Mouse (Mus musculus) heart, embryonic 12.5 days (tissue): ENCODE results near the gene Ppard. TPM values are rescaled to one million over a fixed set of nuclear protein-coding genes. Genes with fewer than 3 reads are reported as not detected.
A peak's percentile ranks its signal among the peaks of the same experiment; 100 is the strongest.

Source experiments
- ATAC-seq: fragments of 200-750 bp; cut with Nextera tagmentation; 2 replicates; pipeline ENCODE4 v1.8.0; 2017; ENCODE audit warnings: moderate TSS enrichment, moderate library complexity; ENCODE audit not compliant: insufficient number of reproducible peaks, low FRiP score
- H3K27ac ChIP-seq: fragments of 300-500 bp; sonication (generic); 2 replicates; pipeline ENCODE4 v1.5.1; 2016; ENCODE audit warnings: mild to moderate bottlenecking, moderate library complexity; ENCODE audit not compliant: poor library complexity, severe bottlenecking
- H3K27me3 ChIP-seq: fragments of 300-500 bp; sonication (generic); replicated peaks from 2 replicates; pipeline ENCODE4 v1.6.1; 2016; ENCODE audit warnings: mild to moderate bottlenecking, moderate library complexity
- H3K36me3 ChIP-seq: fragments of 300-500 bp; sonication (generic); 2 replicates; pipeline ENCODE4 v1.6.1; 2016; ENCODE audit warnings: mild to moderate bottlenecking, moderate library complexity
- H3K4me1 ChIP-seq: fragments of 300-500 bp; sonication (generic); replicated peaks from 2 replicates; pipeline ENCODE4 v1.6.1; 2016; ENCODE audit warnings: mild to moderate bottlenecking
- H3K4me2 ChIP-seq: fragments of 300-500 bp; sonication (generic); 2 replicates; pipeline ENCODE4 v1.6.1; 2016; ENCODE audit warnings: mild to moderate bottlenecking, moderate library complexity
- H3K4me3 ChIP-seq: fragments of 300-500 bp; sonication (generic); 2 replicates; pipeline ENCODE4 v1.5.1; 2016; ENCODE audit warnings: mild to moderate bottlenecking
- H3K9ac ChIP-seq: fragments of 300-500 bp; sonication (generic); 2 replicates; pipeline ENCODE4 v1.6.1; 2016; ENCODE audit warnings: mild to moderate bottlenecking, moderate library complexity
- H3K9me3 ChIP-seq: fragments of 300-500 bp; sonication (generic); replicated peaks from 2 replicates; pipeline ENCODE4 v1.6.1; 2016; ENCODE audit warnings: mild to moderate bottlenecking, moderate library complexity
- WGBS: fragments of 180-500 bp; shearing (Covaris S2); methylation state at CpG from one replicate; pipeline ENCODE4 v1.1.7; 2016; 5-methylcytosine and 5-hydroxymethylcytosine counted together
- polyA plus RNA-seq: library from polyadenylated mRNA; unstranded; fragments of >200 nt; fragmentation: Nextera tagmentation; extraction: Ambion mirVana; gene quantifications from 2 replicates; pipeline ENCODE4 v1.2.1, GENCODE M21; 2016

Gene Ppard
- polyA plus RNA-seq, 1 experiment from 2014 or later: 1.4 TPM

- H3K36me3 ChIP-seq: peaks cover 9% of the 10 kb centered on the region; the same call in 1 of the 2 replicates
- peak; percentile 61 for ATAC-seq
- peaks cover 50% of the 10 kb centered on the region for H3K4me1 ChIP-seq
- peaks cover 5% of the 10 kb centered on the region; the same call in 1 of the 2 replicates for H3K9me3 ChIP-seq
- H3K27ac ChIP-seq: peak overlapping the region; percentile 73
- H3K4me3 ChIP-seq: no peak overlapping the region
- no peaks in the 10 kb centered on the region for H3K27me3 ChIP-seq
- 44% methylated on average over 13 of the region's 13 CpGs for WGBS
- H3K4me2 ChIP-seq: peak overlapping the region; percentile 29
- H3K9ac ChIP-seq: no peak overlapping the region
Observed at GRCm38 (mm10) chr17:28256651-28257328, 24.3 kb downstream of the Ppard start.

- H3K4me1 ChIP-seq: peaks cover 49% of the 10 kb centered on the region
- ATAC-seq: no peak
Observed at GRCm38 (mm10) chr17:28258325-28258724, 25.8 kb downstream of the Ppard start.

GRCm38 (mm10) chr17:28259890-28260542 is 27.5 kb downstream of the Ppard start:
- ATAC-seq: no peak
- no peak overlapping the region for H3K27ac ChIP-seq
- H3K27me3 ChIP-seq: no peaks in the 10 kb centered on the region
- peaks cover 58% of the 10 kb centered on the region for H3K4me1 ChIP-seq
- H3K4me2 ChIP-seq: no peak overlapping the region
- peaks cover 9% of the 10 kb centered on the region; the same call in 1 of the 2 replicates for H3K36me3 ChIP-seq
- 62% methylated on average over 16 of the region's 16 CpGs for WGBS
- peaks cover 5% of the 10 kb centered on the region; the same call in 1 of the 2 replicates for H3K9me3 ChIP-seq
- no peak overlapping the region for H3K9ac ChIP-seq
- H3K4me3 ChIP-seq: no peak overlapping the region

More at GRCm38 (mm10) chr17:28258325-28258724, 25.8 kb downstream of the Ppard start:
- H3K4me3 ChIP-seq: no peak overlapping the region
- no peak overlapping the region for H3K9ac ChIP-seq
- H3K4me2 ChIP-seq: no peak overlapping the region
- H3K9me3 ChIP-seq: peaks cover 5% of the 10 kb centered on the region; the same call in 1 of the 2 replicates
- H3K27me3 ChIP-seq: no peaks in the 10 kb centered on the region
- H3K36me3 ChIP-seq: peaks cover 9% of the 10 kb centered on the region; the same call in 1 of the 2 replicates
- WGBS: 89% methylated on average over 9 of the region's 9 CpGs
- no peak overlapping the region for H3K27ac ChIP-seq

GRCm38 (mm10) chr17:28260543-28260909 is 28.0 kb downstream of the Ppard start:
- Histone ChIP-seq H3K36me3 (peaks cover 9% of the 10 kb centered on the region; the same call in 1 of the 2 replicates), H3K9ac (no peak overlapping the region), H3K27me3 (no peaks in the 10 kb centered on the region), H3K27ac (no peak overlapping the region), H3K4me2 (no peak overlapping the region), H3K9me3 (peaks cover 5% of the 10 kb centered on the region; the same call in 1 of the 2 replicates), H3K4me1 (peaks cover 59% of the 10 kb centered on the region), H3K4me3 (no peak overlapping the region)
- no peak for ATAC-seq
- WGBS: 83% methylated on average over 9 of the region's 9 CpGs

GRCm38 (mm10) chr17:28261795-28262194 is 29.3 kb downstream of the Ppard start:
- 26% methylated on average over 11 of the region's 11 CpGs for WGBS
- peak overlapping the region; percentile 24; the same call in 1 of the 2 replicates for H3K4me2 ChIP-seq
- H3K4me1 ChIP-seq: peaks cover 52% of the 10 kb centered on the region
- H3K9me3 ChIP-seq: peaks cover 5% of the 10 kb centered on the region; the same call in 1 of the 2 replicates
- H3K27ac ChIP-seq: peak overlapping the region; percentile 18
- H3K9ac ChIP-seq: no peak overlapping the region
- peak; percentile 54 for ATAC-seq
- no peaks in the 10 kb centered on the region for H3K27me3 ChIP-seq
- no peak overlapping the region for H3K4me3 ChIP-seq
- peaks cover 9% of the 10 kb centered on the region; the same call in 1 of the 2 replicates for H3K36me3 ChIP-seq

- Histone ChIP-seq H3K4me1 (peaks cover 41% of the 10 kb centered on the region), H3K9me3 (peaks cover 5% of the 10 kb centered on the region; the same call in 1 of the 2 replicates), H3K27me3 (no peaks in the 10 kb centered on the region), H3K27ac (no peak overlapping the region), H3K9ac (no peak overlapping the region), H3K4me2 (no peak overlapping the region), H3K36me3 (peaks cover 9% of the 10 kb centered on the region; the same call in 1 of the 2 replicates), H3K4me3 (no peak overlapping the region)
- no peak for ATAC-seq
- 69% methylated on average over 13 of the region's 13 CpGs for WGBS
Observed at GRCm38 (mm10) chr17:28263181-28263894, 30.8 kb downstream of the Ppard start.

GRCm38 (mm10) chr17:28267251-28267650 is 34.8 kb downstream of the Ppard start:
- 80% methylated on average over 5 of the region's 5 CpGs for WGBS
- no peak overlapping the region for H3K9ac ChIP-seq
- no peak overlapping the region for H3K27ac ChIP-seq
- H3K27me3 ChIP-seq: no peaks in the 10 kb centered on the region
- H3K4me3 ChIP-seq: no peak overlapping the region
- ATAC-seq: no peak
- H3K9me3 ChIP-seq: no peaks in the 10 kb centered on the region
- no peak overlapping the region for H3K4me2 ChIP-seq
- H3K36me3 ChIP-seq: no peaks in the 10 kb centered on the region
- peaks cover 42% of the 10 kb centered on the region for H3K4me1 ChIP-seq

- no peak for ATAC-seq
- Histone ChIP-seq H3K4me1 (peaks cover 40% of the 10 kb centered on the region), H3K36me3 (no peaks in the 10 kb centered on the region), H3K27ac (no peak overlapping the region), H3K4me2 (no peak overlapping the region), H3K27me3 (no peaks in the 10 kb centered on the region), H3K9me3 (no peaks in the 10 kb centered on the region), H3K9ac (no peak overlapping the region), H3K4me3 (no peak overlapping the region)
- 62% methylated on average over 13 of the region's 13 CpGs for WGBS
Observed at GRCm38 (mm10) chr17:28270165-28270564, 37.7 kb downstream of the Ppard start.

GRCm38 (mm10) chr17:28271537-28272266 is 39.2 kb downstream of the Ppard start:
- Histone ChIP-seq H3K27me3 (no peaks in the 10 kb centered on the region), H3K36me3 (no peaks in the 10 kb centered on the region), H3K4me3 (no peak overlapping the region), H3K9me3 (no peaks in the 10 kb centered on the region), H3K4me2 (no peak overlapping the region), H3K9ac (0 out of 2 replicates have a peak overlapping the region, but pooled peaks have one; percentile 10), H3K27ac (no peak overlapping the region), H3K4me1 (peaks cover 32% of the 10 kb centered on the region)
- ATAC-seq: 0 out of 2 replicates have a peak, but pooled peaks have one; percentile 10
- WGBS: 72% methylated on average over 12 of the region's 12 CpGs

- no peak overlapping the region for H3K4me3 ChIP-seq
- H3K36me3 ChIP-seq: no peaks in the 10 kb centered on the region
- H3K4me1 ChIP-seq: peaks cover 32% of the 10 kb centered on the region
- no peaks in the 10 kb centered on the region for H3K9me3 ChIP-seq
- WGBS: 70% methylated on average over 9 of the region's 9 CpGs
- H3K9ac ChIP-seq: 0 out of 2 replicates have a peak overlapping the region, but pooled peaks have one; percentile 10
- no peak overlapping the region for H3K27ac ChIP-seq
- no peaks in the 10 kb centered on the region for H3K27me3 ChIP-seq
- ATAC-seq: no peak
- no peak overlapping the region for H3K4me2 ChIP-seq
Observed at GRCm38 (mm10) chr17:28272281-28272680, 39.8 kb downstream of the Ppard start.
